Mouse (Mus musculus) myocyte (in vitro differentiated cells): ENCODE data around the gene Nrgn. TPM values are rescaled to one million over a fixed set of nuclear protein-coding genes. Genes with fewer than 3 reads are reported as not detected.

Experiments
- H3K27me3 ChIP-seq: one replicate; pipeline ENCODE4 v1.6.1; 2011; ENCODE audit not compliant: control insufficient read depth, insufficient read depth, insufficient read length
- H3K36me3 ChIP-seq: one replicate; pipeline ENCODE4 v1.6.1; 2011; ENCODE audit not compliant: control insufficient read depth, insufficient read depth
- H3K4me2 ChIP-seq: one replicate; pipeline ENCODE4 v1.6.1; 2011; ENCODE audit warnings: low read depth, control low read depth
- H3K4me3 ChIP-seq: one replicate; pipeline ENCODE4 v1.5.1; 2011; ENCODE audit warnings: mild to moderate bottlenecking, control low read depth, moderate library complexity
- H3K79me2 ChIP-seq: one replicate; pipeline ENCODE4 v1.6.1; 2011; ENCODE audit not compliant: control insufficient read depth, insufficient read depth
- H3ac ChIP-seq: one replicate; pipeline ENCODE4 v1.6.1; 2011; ENCODE audit not compliant: control insufficient read depth, insufficient read length
- CEBPB ChIP-seq: IDR thresholded peaks from 2 replicates; pipeline ENCODE4 v1.6.1; 2011; ENCODE audit warnings: mild to moderate bottlenecking, moderate library complexity; ENCODE audit not compliant: poor library complexity, insufficient read depth, severe bottlenecking
- E2F4 ChIP-seq: IDR thresholded peaks from one replicate; pipeline ENCODE4 v1.6.1; 2011; ENCODE audit warnings: mild to moderate bottlenecking, control low read depth, moderate library complexity; ENCODE audit not compliant: insufficient read depth
- MAX ChIP-seq: IDR thresholded peaks from one replicate; pipeline ENCODE4 v1.6.1; 2011; ENCODE audit warnings: low read depth, mild to moderate bottlenecking, control low read depth
- MYOD1 ChIP-seq, 3 experiments: IDR thresholded peaks; one replicate each; pipeline ENCODE4 v1.6.1; 2011; ENCODE audit warnings: control low read depth in 2 of 3, low read depth in 2 of 3, mild to moderate bottlenecking in 2 of 3, moderate library complexity in 1 of 3; ENCODE audit not compliant: insufficient read length in 2 of 3, control insufficient read depth in 1 of 3
- MYOG ChIP-seq, 3 experiments: IDR thresholded peaks; one replicate each; pipeline ENCODE4 v1.6.1; 2011; ENCODE audit warnings: control low read depth in 2 of 3, low read depth in 2 of 3, mild to moderate bottlenecking in 2 of 3; ENCODE audit not compliant: insufficient read length in 2 of 3, control insufficient read depth in 1 of 3, insufficient read depth in 1 of 3
- POLR2A ChIP-seq: IDR thresholded peaks from one replicate; pipeline ENCODE4 v1.6.1; 2011; ENCODE audit warnings: low read depth, mild to moderate bottlenecking, control low read depth, moderate library complexity; ENCODE audit not compliant: insufficient read length
- POLR2AphosphoS2 ChIP-seq: IDR thresholded peaks from one replicate; pipeline ENCODE4 v1.6.1; 2011; ENCODE audit warnings: low read depth, control low read depth; ENCODE audit not compliant: insufficient read length
- REST ChIP-seq: IDR thresholded peaks from one replicate; pipeline ENCODE4 v1.6.1; 2011; ENCODE audit warnings: mild to moderate bottlenecking, control low read depth, moderate library complexity; ENCODE audit not compliant: insufficient read depth, insufficient read length
- SRF ChIP-seq: IDR thresholded peaks from one replicate; pipeline ENCODE4 v1.6.1; 2011; ENCODE audit warnings: low read depth; ENCODE audit not compliant: control insufficient read depth, insufficient read length
- TCF12 ChIP-seq: IDR thresholded peaks from one replicate; pipeline ENCODE4 v1.6.1; 2011; ENCODE audit warnings: mild to moderate bottlenecking, control low read depth; ENCODE audit not compliant: poor library complexity, insufficient read depth, severe bottlenecking
- TCF3 ChIP-seq: IDR thresholded peaks from one replicate; pipeline ENCODE4 v1.6.1; 2011; ENCODE audit warnings: low read depth, control low read depth; ENCODE audit not compliant: insufficient read length
- USF1 ChIP-seq: IDR thresholded peaks from one replicate; pipeline ENCODE4 v1.6.1; 2011; ENCODE audit warnings: low read depth, mild to moderate bottlenecking, control low read depth, moderate library complexity
- polyA plus RNA-seq: library from polyadenylated mRNA; unstranded; fragments of >200 nt; fragmentation: generic; extraction: Trizol; gene quantifications from one replicate; pipeline ENCODE4 v1.2.1, GENCODE M21; 2012; ENCODE audit warnings: missing spikeins

The Nrgn gene
- polyA plus RNA-seq, 1 experiment: 0.42 TPM

DNA sequence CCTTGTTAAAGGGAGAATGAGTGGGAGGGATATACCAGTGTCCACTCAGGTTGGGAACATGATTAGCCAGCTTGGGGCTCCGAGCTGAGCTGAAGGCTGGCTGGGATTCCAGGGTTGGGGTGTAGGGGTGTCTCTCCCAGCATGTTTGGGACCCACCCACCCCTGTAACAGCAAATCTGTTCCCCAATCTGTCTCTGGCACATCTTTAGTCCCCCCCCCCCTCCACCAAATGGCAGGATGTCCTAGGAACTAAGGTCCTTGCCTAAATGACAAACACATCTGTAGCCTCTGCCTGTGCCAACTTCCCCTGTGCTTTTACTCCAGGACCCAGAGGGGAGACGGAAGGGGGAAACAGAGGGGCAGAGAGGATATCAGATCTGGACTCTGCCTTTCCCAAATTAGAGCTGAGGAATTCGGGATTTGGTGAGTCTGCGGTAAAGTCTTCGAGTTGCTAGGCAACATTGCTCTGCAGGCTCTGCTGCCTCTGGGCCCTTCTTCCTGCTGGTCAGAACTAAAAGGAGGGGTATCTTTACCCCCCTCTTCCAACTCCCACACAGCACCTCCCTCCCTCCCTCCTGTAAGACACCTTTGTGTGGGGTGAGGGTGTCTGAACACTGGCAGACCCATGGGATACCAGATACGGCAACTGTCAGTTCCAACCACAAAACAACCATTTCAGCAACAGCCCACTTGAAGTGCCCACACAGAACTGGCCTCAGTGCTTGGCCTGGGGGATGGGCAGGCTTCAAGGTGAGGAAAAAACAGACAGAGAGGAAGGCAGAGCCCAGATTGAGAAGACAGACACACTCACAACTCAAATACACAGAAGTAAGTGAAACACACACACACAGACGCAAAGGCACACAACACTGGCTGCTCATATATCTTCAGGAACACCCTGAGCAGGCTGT, 2.4 kb upstream of the Nrgn start, which contains the start of gene Siae:
Gene Siae (plus strand): TSS at position 861 of the 911 bp plus-strand sequence.
- no peak within 1 kb of the TSS for H3K4me3 ChIP-seq
- H3ac ChIP-seq: no peak within 1 kb of the TSS
- peak within 1 kb of the TSS; percentile 5 for H3K4me2 ChIP-seq
- no peak for TF ChIP-seq TCF12
- no peak for TF ChIP-seq MYOG (IDR thresholded peaks at IDR 0.05; ENCODE audit: control insufficient read depth in 1 of 3, insufficient read depth in 1 of 3, insufficient read length in 2 of 3, low read depth in 2 of 3)
- TF ChIP-seq MAX: no peak
- no peak for TF ChIP-seq CEBPB
- no peak for TF ChIP-seq TCF3
- no peak for TF ChIP-seq SRF
- TF ChIP-seq POLR2AphosphoS2: no peak
- no peak for TF ChIP-seq USF1
- TF ChIP-seq E2F4: no peak
- H3K79me2 ChIP-seq: no peaks in the 10 kb centered on the region
- no peaks in the 10 kb centered on the region for H3K36me3 ChIP-seq
- peaks cover 5% of the 10 kb centered on the region for H3K27me3 ChIP-seq

DNA sequence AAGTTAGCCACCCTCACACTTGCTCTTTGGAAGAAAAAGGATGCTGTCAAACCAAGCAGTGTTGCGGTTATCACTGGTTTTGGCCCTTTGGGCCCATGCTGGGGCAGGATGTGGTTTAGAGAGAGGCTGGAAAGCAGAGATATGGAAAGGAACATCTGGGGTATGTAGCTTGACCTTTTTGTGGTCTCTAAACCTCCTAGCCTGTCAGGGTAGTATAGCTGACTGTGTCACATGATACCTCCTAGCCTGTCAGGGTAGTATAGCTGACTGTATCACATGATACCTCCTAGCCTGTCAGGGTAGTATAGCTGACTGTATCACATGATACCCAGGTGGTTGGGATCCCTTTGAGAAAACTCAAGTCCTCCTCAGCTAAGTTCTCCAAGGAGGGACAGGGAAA, 1.6 kb upstream of the Nrgn start:
- no peak overlapping the region for H3ac ChIP-seq
- H3K27me3 ChIP-seq: peaks cover 5% of the 10 kb centered on the region
- no peak overlapping the region for H3K4me2 ChIP-seq
- TF ChIP-seq MAX (no peak), CEBPB (no peak), REST (no peak), MYOD1 (IDR thresholded peaks at IDR 0.05; ENCODE audit: control insufficient read depth in 1 of 3, insufficient read length in 2 of 3, low read depth in 2 of 3) (no peak), TCF12 (no peak), POLR2AphosphoS2 (no peak), MYOG (IDR thresholded peaks at IDR 0.05; ENCODE audit: control insufficient read depth in 1 of 3, insufficient read depth in 1 of 3, insufficient read length in 2 of 3, low read depth in 2 of 3) (no peak), USF1 (no peak), E2F4 (no peak), POLR2A (no peak), SRF (no peak), TCF3 (no peak)
- no peaks in the 10 kb centered on the region for H3K79me2 ChIP-seq
- H3K4me3 ChIP-seq: no peak overlapping the region
- H3K36me3 ChIP-seq: no peaks in the 10 kb centered on the region

DNA sequence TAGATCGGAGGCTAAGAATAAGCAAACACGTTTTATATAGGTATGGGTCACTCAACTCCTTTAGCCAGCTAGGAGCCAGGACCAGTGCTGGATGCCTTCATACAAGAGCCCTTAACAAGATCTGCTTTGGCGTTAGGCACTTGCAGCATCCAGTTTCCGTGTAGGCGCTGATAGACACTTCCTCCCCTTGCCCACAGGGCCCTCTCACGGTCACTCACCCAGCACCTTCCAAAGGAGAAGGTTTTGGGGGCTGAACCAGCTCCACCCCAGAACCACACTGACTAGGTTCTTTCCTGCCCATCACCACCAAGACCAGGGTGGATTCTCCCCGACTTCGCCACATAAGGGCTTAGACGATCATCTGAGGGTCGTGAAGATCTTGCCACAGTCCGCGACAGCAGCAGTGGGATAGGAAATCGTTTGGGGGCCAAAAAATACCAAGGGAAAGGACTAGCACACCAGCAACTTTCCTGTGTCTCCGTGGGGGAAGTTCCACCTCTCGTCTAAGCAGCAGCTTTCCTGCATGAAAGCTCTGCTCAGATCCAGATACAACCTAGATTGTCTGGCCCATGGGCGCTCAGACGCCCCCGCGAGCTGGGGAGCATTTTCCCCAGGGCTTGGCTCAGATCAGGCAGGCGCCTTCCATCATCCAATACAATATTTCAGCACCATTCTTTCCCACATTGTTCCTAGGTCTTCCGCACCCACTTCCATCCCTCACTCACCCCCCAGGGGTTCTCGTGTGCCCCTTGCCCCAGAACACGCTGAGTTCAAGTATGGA, 763 bp downstream of the Nrgn start:
- no peak for TF ChIP-seq TCF12
- no peak for TF ChIP-seq POLR2AphosphoS2
- no peak for TF ChIP-seq MYOD1 (IDR thresholded peaks at IDR 0.05; ENCODE audit: control insufficient read depth in 1 of 3, insufficient read length in 2 of 3, low read depth in 2 of 3)
- TF ChIP-seq MAX: no peak
- TF ChIP-seq E2F4: no peak
- no peak for TF ChIP-seq SRF
- no peak for TF ChIP-seq MYOG (IDR thresholded peaks at IDR 0.05; ENCODE audit: control insufficient read depth in 1 of 3, insufficient read depth in 1 of 3, insufficient read length in 2 of 3, low read depth in 2 of 3)
- TF ChIP-seq TCF3: no peak
- no peak for TF ChIP-seq CEBPB
- TF ChIP-seq REST: no peak
- no peak for TF ChIP-seq USF1
- no peak for TF ChIP-seq POLR2A
- no peaks in the 10 kb centered on the region for H3K36me3 ChIP-seq
- peak overlapping the region; percentile 62 for H3K4me2 ChIP-seq
- no peak overlapping the region for H3ac ChIP-seq
- peaks cover 5% of the 10 kb centered on the region for H3K27me3 ChIP-seq
- no peaks in the 10 kb centered on the region for H3K79me2 ChIP-seq
- no peak overlapping the region for H3K4me3 ChIP-seq

DNA sequence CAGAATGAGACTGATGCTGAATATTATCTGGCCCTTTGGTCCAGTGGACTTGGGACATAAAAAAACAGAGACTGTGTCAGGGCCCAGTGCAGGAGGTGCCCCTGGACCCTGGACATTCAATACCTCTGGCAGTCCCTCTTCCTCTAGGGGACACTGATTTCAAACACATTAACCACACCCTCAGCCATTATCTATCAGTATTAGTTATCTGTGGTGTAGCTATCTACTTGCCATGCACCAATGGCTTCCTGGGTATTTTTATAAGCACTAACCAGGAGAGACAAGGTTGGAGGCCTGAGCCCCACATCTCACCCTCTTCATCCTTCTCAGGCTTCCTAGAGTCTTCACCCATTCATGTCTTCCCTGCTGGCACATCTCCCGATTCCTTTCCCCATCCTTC, 2.3 kb downstream of the Nrgn start:
- peaks cover 5% of the 10 kb centered on the region for H3K27me3 ChIP-seq
- no peak overlapping the region for H3K4me3 ChIP-seq
- no peak overlapping the region for H3ac ChIP-seq
- no peak overlapping the region for H3K4me2 ChIP-seq
- no peaks in the 10 kb centered on the region for H3K36me3 ChIP-seq
- no peak for TF ChIP-seq POLR2AphosphoS2
- no peak for TF ChIP-seq SRF
- no peak for TF ChIP-seq USF1
- TF ChIP-seq POLR2A: no peak
- no peak for TF ChIP-seq TCF3
- no peak for TF ChIP-seq TCF12
- no peak for TF ChIP-seq E2F4
- no peak for TF ChIP-seq MYOG (IDR thresholded peaks at IDR 0.05; ENCODE audit: control insufficient read depth in 1 of 3, insufficient read depth in 1 of 3, insufficient read length in 2 of 3, low read depth in 2 of 3)
- TF ChIP-seq MYOD1 (IDR thresholded peaks at IDR 0.05; ENCODE audit: control insufficient read depth in 1 of 3, insufficient read length in 2 of 3, low read depth in 2 of 3): no peak
- TF ChIP-seq CEBPB: no peak
- no peak for TF ChIP-seq REST
- TF ChIP-seq MAX: no peak
- no peaks in the 10 kb centered on the region for H3K79me2 ChIP-seq
